Comparison of ENCODE assay signal across 16 mouse cellular contexts in genomic region chr8:9167995-9168394, GRCm38 (mm10).
DNase-seq lines count a peak whose midpoint lies in the region; ATAC-seq and TF ChIP-seq lines count a peak whose summit lies in the region.
"Had no signal": no experiment of that assay in that cellular context is flagged by ENCODE, and none has a peak within 500 bp of the region (broad histone marks: within the 10 kb centered on the region; RNA-seq: fewer than 3 reads in every experiment).

No protein-coding gene starts in this region.

- no peak overlapping the region for H3K9ac ChIP-seq in hindbrain, postnatal 0 days (replicated peaks; ENCODE audit: low read length)
- H3K9ac ChIP-seq in stomach, embryonic 16.5 days (ENCODE audit: low read length): 0 out of 2 replicates have a peak overlapping the region, but pooled peaks have one; percentile 10
- H3K9ac ChIP-seq in stomach, postnatal 0 days (ENCODE audit: low read length): no peak overlapping the region
- no peak overlapping the region for H3K9ac ChIP-seq in lung, postnatal 0 days (replicated peaks; ENCODE audit: low read depth)
- no peak overlapping the region for H3K9ac ChIP-seq in midbrain, postnatal 0 days (replicated peaks; ENCODE audit: low read length, poor library complexity, severe bottlenecking)
- H3K9ac ChIP-seq: embryonic facial prominence, embryonic 15.5 days had no signal

- peak; percentile 30 for DNase-seq in hindbrain, postnatal 0 days (ENCODE audit: low spot score)
- no peak for DNase-seq in hindbrain, embryonic 10.5 days (ENCODE audit: low spot score)
- no peak for DNase-seq in stomach, postnatal 0 days (ENCODE audit: low spot score)
- peak; percentile 13 for DNase-seq in lung, postnatal 0 days (ENCODE audit: low spot score)
- DNase-seq in midbrain, postnatal 0 days (ENCODE audit: low spot score): peak; percentile 18
- DNase-seq in left cerebral cortex, adult 8-10 months (ENCODE audit: low spot score in 2 of 2): no peak
- DNase-seq in testis, postnatal 10 days (ENCODE audit: low spot score): no peak
- DNase-seq: adrenal gland, postnatal 36 days; cerebellum, adult 11-12 months; heart, adult 18-20 months; heart, postnatal 10 days; thymus, adult 2 months had no signal

- no peaks in the 10 kb centered on the region for H3K4me1 ChIP-seq in hindbrain, postnatal 0 days (ENCODE audit: insufficient read depth, low read length)
- H3K4me1 ChIP-seq in hindbrain, embryonic 10.5 days (replicated peaks): peaks cover 4% of the 10 kb centered on the region
- H3K4me1 ChIP-seq in stomach, embryonic 16.5 days (ENCODE audit: control insufficient read depth, insufficient read depth, low read length): no peaks in the 10 kb centered on the region
- no peaks in the 10 kb centered on the region for H3K4me1 ChIP-seq in stomach, postnatal 0 days (replicated peaks; ENCODE audit: control insufficient read depth, insufficient read depth)
- H3K4me1 ChIP-seq in lung, postnatal 0 days (ENCODE audit: insufficient read depth, low read depth, low read length): no peaks in the 10 kb centered on the region
- no peaks in the 10 kb centered on the region for H3K4me1 ChIP-seq in midbrain, postnatal 0 days (ENCODE audit: insufficient read depth, low read length)

- H3K9me3 ChIP-seq in hindbrain, postnatal 0 days (ENCODE audit: low read length): no peaks in the 10 kb centered on the region
- no peaks in the 10 kb centered on the region for H3K9me3 ChIP-seq in hindbrain, embryonic 10.5 days
- no peaks in the 10 kb centered on the region for H3K9me3 ChIP-seq in stomach, embryonic 16.5 days (replicated peaks; ENCODE audit: control insufficient read depth, low read length)
- no peaks in the 10 kb centered on the region for H3K9me3 ChIP-seq in stomach, postnatal 0 days (ENCODE audit: control insufficient read depth, low read length)
- H3K9me3 ChIP-seq in lung, postnatal 0 days (ENCODE audit: low read length): no peaks in the 10 kb centered on the region
- H3K9me3 ChIP-seq in midbrain, postnatal 0 days (ENCODE audit: low read length): no peaks in the 10 kb centered on the region
- H3K9me3 ChIP-seq: embryonic facial prominence, embryonic 15.5 days had no signal

- H3K27me3 ChIP-seq in hindbrain, postnatal 0 days (ENCODE audit: insufficient read depth, low read length): no peaks in the 10 kb centered on the region
- no peaks in the 10 kb centered on the region for H3K27me3 ChIP-seq in hindbrain, embryonic 10.5 days (ENCODE audit: insufficient read depth, poor library complexity, severe bottlenecking)
- H3K27me3 ChIP-seq in stomach, embryonic 16.5 days (ENCODE audit: control insufficient read depth, insufficient read depth, low read length): no peaks in the 10 kb centered on the region
- no peaks in the 10 kb centered on the region for H3K27me3 ChIP-seq in stomach, postnatal 0 days (ENCODE audit: control insufficient read depth, insufficient read depth, low read length)
- H3K27me3 ChIP-seq in lung, postnatal 0 days (replicated peaks; ENCODE audit: insufficient read depth, low read length): no peaks in the 10 kb centered on the region
- H3K27me3 ChIP-seq in midbrain, postnatal 0 days (ENCODE audit: insufficient read depth, low read length): no peaks in the 10 kb centered on the region
- H3K27me3 ChIP-seq: embryonic facial prominence, embryonic 15.5 days had no signal

- 50% methylated on average over 10 of the region's 10 CpGs for WGBS in hindbrain, postnatal 0 days
- 84% methylated on average over 10 of the region's 10 CpGs for WGBS in hindbrain, embryonic 10.5 days
- 42% methylated on average over 10 of the region's 10 CpGs for WGBS in stomach, embryonic 16.5 days
- WGBS in stomach, postnatal 0 days: 25% methylated on average over 10 of the region's 10 CpGs
- WGBS in lung, postnatal 0 days: 30% methylated on average over 10 of the region's 10 CpGs
- 46% methylated on average over 10 of the region's 10 CpGs for WGBS in midbrain, postnatal 0 days

- no peak overlapping the region for H3K4me3 ChIP-seq in hindbrain, postnatal 0 days (ENCODE audit: low read length)
- H3K4me3 ChIP-seq in hindbrain, embryonic 10.5 days: no peak overlapping the region
- H3K4me3 ChIP-seq in stomach, embryonic 16.5 days (replicated peaks; ENCODE audit: low read length): no peak overlapping the region
- H3K4me3 ChIP-seq in stomach, postnatal 0 days (ENCODE audit: low read depth, low read length): no peak overlapping the region
- no peak overlapping the region for H3K4me3 ChIP-seq in lung, postnatal 0 days (ENCODE audit: low read depth, low read length)
- no peak overlapping the region for H3K4me3 ChIP-seq in midbrain, postnatal 0 days (ENCODE audit: low read depth, low read length)
- H3K4me3 ChIP-seq: embryonic facial prominence, embryonic 15.5 days had no signal

- H3K36me3 ChIP-seq in hindbrain, postnatal 0 days (ENCODE audit: insufficient read depth, low read length): no peaks in the 10 kb centered on the region
- no peaks in the 10 kb centered on the region for H3K36me3 ChIP-seq in hindbrain, embryonic 10.5 days
- H3K36me3 ChIP-seq in stomach, embryonic 16.5 days (ENCODE audit: control insufficient read depth, insufficient read depth, low read length): no peaks in the 10 kb centered on the region
- H3K36me3 ChIP-seq in stomach, postnatal 0 days (ENCODE audit: control insufficient read depth, insufficient read depth, low read length): no peaks in the 10 kb centered on the region
- no peaks in the 10 kb centered on the region for H3K36me3 ChIP-seq in lung, postnatal 0 days (ENCODE audit: insufficient read depth, low read length)
- no peaks in the 10 kb centered on the region for H3K36me3 ChIP-seq in midbrain, postnatal 0 days (ENCODE audit: insufficient read depth, low read length)
- H3K36me3 ChIP-seq: embryonic facial prominence, embryonic 15.5 days had no signal

- ATAC-seq in hindbrain, postnatal 0 days: peak; percentile 59; the same call in 1 of the 2 replicates
- ATAC-seq in stomach, embryonic 16.5 days (ENCODE audit: insufficient read depth, low FRiP score): no peak
- no peak for ATAC-seq in stomach, postnatal 0 days (ENCODE audit: low FRiP score, low TSS enrichment)
- peak; percentile 28; the same call in 1 of the 2 replicates for ATAC-seq in lung, postnatal 0 days
- no peak; the same call in 1 of the 2 replicates for ATAC-seq in midbrain, postnatal 0 days (ENCODE audit: low FRiP score)
- ATAC-seq: inflammation-experienced regulatory T-cells, adult 6 months had no signal

- no peak for TF ChIP-seq CTCF in hindbrain, postnatal 0 days (IDR thresholded peaks at IDR 0.05; ENCODE audit: low read depth)
- no peak for TF ChIP-seq CTCF in stomach, postnatal 0 days (IDR thresholded peaks at IDR 0.05; ENCODE audit: low read depth)
- TF ChIP-seq CTCF in lung, postnatal 0 days (IDR thresholded peaks at IDR 0.05): no peak
- TF ChIP-seq CTCF in midbrain, postnatal 0 days (IDR thresholded peaks at IDR 0.05): no peak

- no peak overlapping the region for H3K4me2 ChIP-seq in hindbrain, postnatal 0 days (ENCODE audit: low read depth, low read length)
- H3K4me2 ChIP-seq in stomach, embryonic 16.5 days (ENCODE audit: low read depth, low read length): 0 out of 2 replicates have a peak overlapping the region, but pooled peaks have one; percentile 8
- H3K4me2 ChIP-seq in stomach, postnatal 0 days (replicated peaks; ENCODE audit: low read depth): no peak overlapping the region
- no peak overlapping the region for H3K4me2 ChIP-seq in lung, postnatal 0 days (replicated peaks; ENCODE audit: low read depth, low read length)
- H3K4me2 ChIP-seq in midbrain, postnatal 0 days (ENCODE audit: low read depth, low read length, poor library complexity, severe bottlenecking): no peak overlapping the region
- H3K4me2 ChIP-seq: embryonic facial prominence, embryonic 15.5 days; liver, embryonic 11.5 days had no signal

- TF ChIP-seq EP300 in stomach, postnatal 0 days (optimal IDR thresholded peaks at IDR 0.05): no peak
- no peak for TF ChIP-seq EP300 in lung, postnatal 0 days (IDR thresholded peaks at IDR 0.05)

- H3K27ac ChIP-seq in hindbrain, postnatal 0 days: no peak overlapping the region
- no peak overlapping the region for H3K27ac ChIP-seq in hindbrain, embryonic 10.5 days
- no peak overlapping the region for H3K27ac ChIP-seq in stomach, embryonic 16.5 days (ENCODE audit: low read length)
- H3K27ac ChIP-seq in stomach, postnatal 0 days (replicated peaks): no peak overlapping the region
- no peak overlapping the region for H3K27ac ChIP-seq in lung, postnatal 0 days (ENCODE audit: low read length)
- H3K27ac ChIP-seq in midbrain, postnatal 0 days (ENCODE audit: low read depth, low read length): no peak overlapping the region
- H3K27ac ChIP-seq: embryonic facial prominence, embryonic 15.5 days had no signal

Comparison
In these comparisons a context has a peak if more than half of its experiments do, and no peak if none do; other contexts are left out.
1. DNase-seq: peak in hindbrain, postnatal 0 days (single experiment), lung, postnatal 0 days (single experiment) and midbrain, postnatal 0 days (single experiment); none in hindbrain, embryonic 10.5 days (single experiment), stomach, postnatal 0 days (single experiment), left cerebral cortex, adult 8-10 months (0 of 2) and testis, postnatal 10 days (single experiment).
2. ATAC-seq: peak in hindbrain, postnatal 0 days (single experiment) and lung, postnatal 0 days (single experiment); none in stomach, embryonic 16.5 days (single experiment), stomach, postnatal 0 days (single experiment) and midbrain, postnatal 0 days (single experiment).